Mouse (Mus musculus): ENCODE results near the gene Setd7.

DNA sequence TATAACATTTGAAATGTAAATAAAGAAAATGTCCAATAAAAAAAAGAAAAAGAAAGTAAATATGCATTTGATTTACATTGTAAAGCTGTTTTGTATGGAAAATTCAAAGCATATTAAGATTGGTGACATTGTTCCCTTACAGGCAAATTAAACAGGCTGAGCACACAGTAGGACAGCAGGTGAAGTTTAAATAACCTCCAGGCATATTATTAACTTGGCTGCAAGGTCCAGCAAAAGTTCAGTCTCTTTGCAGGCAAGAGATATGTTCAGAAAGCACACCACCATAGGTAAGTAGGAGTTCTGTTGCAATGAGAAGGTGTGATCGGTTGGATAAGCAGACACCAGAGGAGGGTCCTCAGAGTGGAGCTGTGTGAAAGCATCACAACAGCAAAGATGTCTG is 62.7 kb downstream of the Setd7 start:
- TF ChIP-seq CTCF (IDR thresholded peaks at IDR 0.05; ENCODE audit: borderline replicate concordance, control insufficient read depth, extremely low read depth, insufficient read depth, low read length, poor library complexity), result no peak
- no peak for TF ChIP-seq POLR2A (IDR thresholded peaks at IDR 0.05; ENCODE audit: control insufficient read depth, extremely low read depth, insufficient read depth, low read length, poor library complexity)

All from thymus, adult 2 months (tissue).